ENCODE assay signal across 8 mouse cellular contexts in the genomic region with DNA sequence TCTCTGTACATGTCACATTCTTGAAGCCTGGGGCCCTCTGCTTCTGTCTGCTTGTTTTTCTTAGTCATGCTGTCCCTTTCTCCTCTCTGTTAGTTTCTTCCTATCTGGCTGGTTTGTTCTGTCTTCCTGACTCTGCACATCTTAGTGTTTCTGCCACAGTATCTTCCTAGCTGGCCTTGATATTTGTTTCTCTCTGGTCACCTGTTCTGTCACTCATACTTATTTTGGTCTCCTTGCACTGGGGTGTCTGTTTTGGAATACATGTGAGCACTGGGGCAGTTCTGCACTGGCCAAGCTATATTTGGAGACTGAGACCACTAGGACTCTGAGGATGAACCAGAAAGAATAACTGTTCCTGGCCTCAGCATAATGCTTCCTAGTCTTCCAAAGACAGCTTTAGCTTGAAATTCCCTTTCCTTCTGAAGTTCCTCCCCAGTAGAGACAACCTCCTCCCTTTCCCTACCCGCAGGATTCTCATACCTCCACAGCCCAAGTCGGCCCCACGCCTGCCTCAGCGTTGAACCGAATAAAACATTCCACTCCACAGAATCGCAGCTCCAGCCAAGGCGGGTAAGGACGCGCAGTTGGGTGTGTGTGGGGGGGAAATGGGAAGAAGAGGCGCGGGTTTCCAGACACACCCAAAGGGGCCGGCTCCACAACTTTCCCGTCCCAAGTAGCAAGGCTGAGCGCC. TPM values are rescaled to one million over a fixed set of nuclear protein-coding genes. Genes with fewer than 3 reads are reported as not detected.
A peak's percentile ranks its signal among the peaks of the same experiment; 100 is the strongest.
DNase-seq lines count a peak whose midpoint lies in the region; ATAC-seq and TF ChIP-seq lines count a peak whose summit lies in the region.

No protein-coding gene starts in this region.

- TF ChIP-seq EP300 in heart, adult 2 months (IDR thresholded peaks at IDR 0.05; ENCODE audit: insufficient read depth, low read depth, low read length) = no peak

- WGBS in heart, adult 2 months = 13% methylated on average over 14 of the region's 14 CpGs
- 20% methylated on average over 14 of the region's 14 CpGs for WGBS in forebrain, embryonic 12.5 days
- 11% methylated on average over 14 of the region's 14 CpGs for WGBS in liver, embryonic 12.5 days (ENCODE audit: insufficient replicate concordance)

- ATAC-seq in forebrain, embryonic 12.5 days (ENCODE audit: low FRiP score) = no peak
- peak; percentile 3; the same call in 1 of the 2 replicates for ATAC-seq in liver, embryonic 12.5 days

- no peaks in the 10 kb centered on the region; the same call in 1 of the 2 replicates for H3K79me2 ChIP-seq in heart, adult 2 months (replicated peaks; ENCODE audit: control insufficient read depth, insufficient read depth, low read length)

- H3K4me3 ChIP-seq in heart, adult 2 months = peak overlapping the region; percentile 56
- H3K4me3 ChIP-seq in forebrain, embryonic 12.5 days (replicated peaks) = peak overlapping the region; percentile 52
- H3K4me3 ChIP-seq in liver, embryonic 12.5 days = peak overlapping the region; percentile 71

- H3K27me3 ChIP-seq in heart, adult 2 months (ENCODE audit: control insufficient read depth, insufficient read depth, low read length) = no peaks in the 10 kb centered on the region
- H3K27me3 ChIP-seq in forebrain, embryonic 12.5 days = no peaks in the 10 kb centered on the region
- no peaks in the 10 kb centered on the region for H3K27me3 ChIP-seq in liver, embryonic 12.5 days (replicated peaks)

- H3K4me1 ChIP-seq in heart, adult 2 months (ENCODE audit: control insufficient read depth, insufficient read depth, low read length) = peaks cover 6% of the 10 kb centered on the region
- H3K4me1 ChIP-seq in forebrain, embryonic 12.5 days = peaks cover 10% of the 10 kb centered on the region
- peaks cover 34% of the 10 kb centered on the region for H3K4me1 ChIP-seq in liver, embryonic 12.5 days

- peak overlapping the region; percentile 59 for H3K9ac ChIP-seq in heart, adult 2 months (ENCODE audit: low read depth, low read length)
- H3K9ac ChIP-seq in forebrain, embryonic 12.5 days = peak overlapping the region; percentile 67
- peak overlapping the region; percentile 76 for H3K9ac ChIP-seq in liver, embryonic 12.5 days

- H3K4me2 ChIP-seq in forebrain, embryonic 12.5 days = peak overlapping the region; percentile 68
- peak overlapping the region; percentile 85 for H3K4me2 ChIP-seq in liver, embryonic 12.5 days

- peak; percentile 54; the same call in 1 of the 2 replicates for TF ChIP-seq POLR2A in heart, adult 2 months (IDR thresholded peaks at IDR 0.05; ENCODE audit: insufficient read depth, low read depth, low read length)

- H3K36me3 ChIP-seq in heart, adult 2 months (ENCODE audit: control insufficient read depth, insufficient read depth, low read length) = no peaks in the 10 kb centered on the region; the same call in 1 of the 2 replicates
- H3K36me3 ChIP-seq in forebrain, embryonic 12.5 days (replicated peaks) = no peaks in the 10 kb centered on the region
- peaks cover 16% of the 10 kb centered on the region; the same call in 1 of the 2 replicates for H3K36me3 ChIP-seq in liver, embryonic 12.5 days

- DNase-seq in heart, adult 2 months = no peak
- no peak for DNase-seq in heart, adult 9 months (ENCODE audit: low spot score in 2 of 2)
- DNase-seq in 3T3-L1 (ENCODE audit: low read depth, low spot score) = peak; percentile 15
- no peak for DNase-seq in urinary bladder, postnatal 10 days (ENCODE audit: low spot score)
- DNase-seq in cerebellum, adult 18-20 months = no peak
- DNase-seq in ovary, postnatal 36 days (ENCODE audit: low spot score) = no peak

- TF ChIP-seq CTCF in heart, adult 2 months (IDR thresholded peaks at IDR 0.05) = no peak

- intact Hi-C loops in heart, adult 2 months (cut with DNase I) = loop anchor here (5.0 kb wide), 2 partner anchors 34 to 111 kb away; a partner anchor contains a TSS

- H3K27ac ChIP-seq in heart, adult 2 months = peak overlapping the region; percentile 91
- no peak overlapping the region for H3K27ac ChIP-seq in forebrain, embryonic 12.5 days
- peak overlapping the region; percentile 95 for H3K27ac ChIP-seq in liver, embryonic 12.5 days

- no peaks in the 10 kb centered on the region for H3K9me3 ChIP-seq in forebrain, embryonic 12.5 days
- no peaks in the 10 kb centered on the region for H3K9me3 ChIP-seq in liver, embryonic 12.5 days (replicated peaks)

RNA-seq across cellular contexts. Expression of a gene that starts 0.5 kb away (rescaled TPM):
- 10 to 100 TPM; 45.6 to 47.4 TPM for total RNA-seq in heart, adult 2 months (2021)
- polyA plus RNA-seq in heart, adult 2 months (2012; rRNA removed) = 93.5 and 103 TPM in 2 replicates
- polyA plus RNA-seq in forebrain, embryonic 12.5 days (2016; fragmentation: Nextera tagmentation; extraction: Ambion mirVana) = 81.6 and 84.3 TPM in 2 replicates
- 33.4 and 36.5 TPM in 2 replicates for polyA plus RNA-seq in liver, embryonic 12.5 days (2016; fragmentation: Nextera tagmentation; extraction: Ambion mirVana)

RNA-seq across cellular contexts. Expression of a gene that starts 1.0 kb away (rescaled TPM):
- total RNA-seq in heart, adult 2 months (2021) = 10 to 100 TPM; 15.4 to 19.7 TPM
- polyA plus RNA-seq in heart, adult 2 months (2012; rRNA removed) = 21.2 and 33.2 TPM in 2 replicates
- polyA plus RNA-seq in forebrain, embryonic 12.5 days (2016; fragmentation: Nextera tagmentation; extraction: Ambion mirVana) = 5.0 TPM in 2 replicates
- 19.8 and 21.6 TPM in 2 replicates for polyA plus RNA-seq in liver, embryonic 12.5 days (2016; fragmentation: Nextera tagmentation; extraction: Ambion mirVana)

RNA-seq across cellular contexts. Expression of a gene that starts 10.6 kb away (rescaled TPM):
- 100 to 1,000 TPM; 200 to 274 TPM for total RNA-seq in heart, adult 2 months (2021)
- polyA plus RNA-seq in heart, adult 2 months (2012; rRNA removed) = 593 and 754 TPM in 2 replicates
- 555 and 564 TPM in 2 replicates for polyA plus RNA-seq in forebrain, embryonic 12.5 days (2016; fragmentation: Nextera tagmentation; extraction: Ambion mirVana)
- 624 and 688 TPM in 2 replicates for polyA plus RNA-seq in liver, embryonic 12.5 days (2016; fragmentation: Nextera tagmentation; extraction: Ambion mirVana)

RNA-seq across cellular contexts. Expression of a gene that starts 15.7 kb away (rescaled TPM):
- total RNA-seq in heart, adult 2 months (2021) = 100 to 1,000 TPM; 131 to 132 TPM
- polyA plus RNA-seq in heart, adult 2 months (2012; rRNA removed) = 240 and 378 TPM in 2 replicates
- polyA plus RNA-seq in forebrain, embryonic 12.5 days (2016; fragmentation: Nextera tagmentation; extraction: Ambion mirVana) = 101 and 104 TPM in 2 replicates
- 76.4 and 77.9 TPM in 2 replicates for polyA plus RNA-seq in liver, embryonic 12.5 days (2016; fragmentation: Nextera tagmentation; extraction: Ambion mirVana)

RNA-seq across cellular contexts. Expression of a gene that starts 23.6 kb away (rescaled TPM):
- 10 to 100 TPM; 63.1 to 71.6 TPM for total RNA-seq in heart, adult 2 months (2021)
- 121 and 191 TPM in 2 replicates for polyA plus RNA-seq in heart, adult 2 months (2012; rRNA removed)
- polyA plus RNA-seq in forebrain, embryonic 12.5 days (2016; fragmentation: Nextera tagmentation; extraction: Ambion mirVana) = 561 and 617 TPM in 2 replicates
- polyA plus RNA-seq in liver, embryonic 12.5 days (2016; fragmentation: Nextera tagmentation; extraction: Ambion mirVana) = 64.1 and 78.8 TPM in 2 replicates
